In genomic region chr6:98047741-98048140, GRCm38 (mm10) we compare ENCODE assay signal across 25 mouse cellular contexts.
DNase-seq lines count a peak whose midpoint lies in the region; ATAC-seq and TF ChIP-seq lines count a peak whose summit lies in the region.
"Had no signal": no experiment of that assay in that cellular context is flagged by ENCODE, and none has a peak within 500 bp of the region (broad histone marks: within the 10 kb centered on the region; RNA-seq: fewer than 3 reads in every experiment).

No protein-coding gene starts in this region.

- TF ChIP-seq POLR2A in brain, embryonic 14.5 days (IDR thresholded peaks at IDR 0.05; ENCODE audit: borderline replicate concordance, extremely low read depth, insufficient read depth, insufficient read length, poor library complexity, severe bottlenecking): no peak

- no peak for TF ChIP-seq CTCF in brain, embryonic 14.5 days (IDR thresholded peaks at IDR 0.05; ENCODE audit: borderline replicate concordance, extremely low read depth, insufficient read depth, insufficient read length)
- TF ChIP-seq CTCF in hindbrain, postnatal 0 days (IDR thresholded peaks at IDR 0.05; ENCODE audit: low read depth): no peak

- H3K4me2 ChIP-seq in forebrain, embryonic 16.5 days (ENCODE audit: low read length): no peak overlapping the region
- H3K4me2 ChIP-seq in hindbrain, embryonic 11.5 days (replicated peaks; ENCODE audit: low read depth, low read length): no peak overlapping the region
- H3K4me2 ChIP-seq in hindbrain, embryonic 14.5 days (replicated peaks): no peak overlapping the region
- no peak overlapping the region for H3K4me2 ChIP-seq in hindbrain, postnatal 0 days (ENCODE audit: low read depth, low read length)
- H3K4me2 ChIP-seq: embryonic facial prominence, embryonic 12.5 days; kidney, embryonic 15.5 days; liver, embryonic 13.5 days; stomach, embryonic 15.5 days had no signal

- H3K9ac ChIP-seq in forebrain, embryonic 16.5 days (replicated peaks; ENCODE audit: low read depth, low read length): no peak overlapping the region
- no peak overlapping the region for H3K9ac ChIP-seq in hindbrain, embryonic 11.5 days (ENCODE audit: low read depth, low read length)
- no peak overlapping the region for H3K9ac ChIP-seq in hindbrain, embryonic 14.5 days
- no peak overlapping the region for H3K9ac ChIP-seq in hindbrain, postnatal 0 days (replicated peaks; ENCODE audit: low read length)
- H3K9ac ChIP-seq: embryonic facial prominence, embryonic 12.5 days; kidney, embryonic 15.5 days; liver, embryonic 13.5 days; stomach, embryonic 15.5 days had no signal

- H3K4me3 ChIP-seq in forebrain, embryonic 10.5 days: no peak overlapping the region
- H3K4me3 ChIP-seq in forebrain, embryonic 16.5 days (replicated peaks; ENCODE audit: low read length): no peak overlapping the region
- H3K4me3 ChIP-seq in hindbrain, embryonic 11.5 days (ENCODE audit: low read depth, low read length): no peak overlapping the region
- H3K4me3 ChIP-seq in hindbrain, embryonic 14.5 days (replicated peaks; ENCODE audit: low read length): no peak overlapping the region
- H3K4me3 ChIP-seq in hindbrain, postnatal 0 days (ENCODE audit: low read length): no peak overlapping the region
- H3K4me3 ChIP-seq: embryonic facial prominence, embryonic 12.5 days; erythroblast, embryonic 14.5 days; gastrocnemius, adult 2 months; heart, embryonic 10.5 days; kidney, embryonic 15.5 days; liver, embryonic 13.5 days; stomach, embryonic 15.5 days had no signal

- no peak for ATAC-seq in forebrain, embryonic 16.5 days
- no peak for ATAC-seq in hindbrain, embryonic 11.5 days (ENCODE audit: low FRiP score)
- no peak for ATAC-seq in hindbrain, embryonic 14.5 days (ENCODE audit: low FRiP score)
- no peak for ATAC-seq in hindbrain, postnatal 0 days
- ATAC-seq: CD4-positive, CD25-positive, alpha-beta regulatory T cell, adult 4 months; intestine, postnatal 0 days had no signal

- 73% methylated on average over 6 of the region's 6 CpGs for WGBS in forebrain, embryonic 10.5 days
- 49% methylated on average over 6 of the region's 6 CpGs for WGBS in forebrain, embryonic 16.5 days
- WGBS in hindbrain, embryonic 11.5 days: 59% methylated on average over 6 of the region's 6 CpGs
- 41% methylated on average over 6 of the region's 6 CpGs for WGBS in hindbrain, embryonic 14.5 days
- 38% methylated on average over 6 of the region's 6 CpGs for WGBS in hindbrain, postnatal 0 days

- no peaks in the 10 kb centered on the region for H3K27me3 ChIP-seq in forebrain, embryonic 10.5 days (ENCODE audit: poor library complexity, severe bottlenecking)
- no peaks in the 10 kb centered on the region for H3K27me3 ChIP-seq in forebrain, embryonic 16.5 days (replicated peaks; ENCODE audit: control insufficient read depth, insufficient read depth, low read length)
- H3K27me3 ChIP-seq in hindbrain, embryonic 11.5 days (ENCODE audit: control insufficient read depth, insufficient read depth, low read length): peaks cover 23% of the 10 kb centered on the region
- H3K27me3 ChIP-seq in hindbrain, embryonic 14.5 days (ENCODE audit: control insufficient read depth, insufficient read depth, low read length): peaks cover 25% of the 10 kb centered on the region
- H3K27me3 ChIP-seq in hindbrain, postnatal 0 days (ENCODE audit: insufficient read depth, low read length): no peaks in the 10 kb centered on the region
- H3K27me3 ChIP-seq: embryonic facial prominence, embryonic 12.5 days; kidney, embryonic 15.5 days; liver, embryonic 13.5 days; stomach, embryonic 15.5 days had no signal

- H3K4me1 ChIP-seq in forebrain, embryonic 10.5 days: peaks cover 39% of the 10 kb centered on the region
- peaks cover 15% of the 10 kb centered on the region for H3K4me1 ChIP-seq in forebrain, embryonic 16.5 days (replicated peaks; ENCODE audit: control insufficient read depth, insufficient read depth, low read length)
- H3K4me1 ChIP-seq in hindbrain, embryonic 11.5 days (replicated peaks; ENCODE audit: control insufficient read depth, insufficient read depth, low read length): peaks cover 6% of the 10 kb centered on the region; the same call in 1 of the 2 replicates
- H3K4me1 ChIP-seq in hindbrain, embryonic 14.5 days (replicated peaks; ENCODE audit: control insufficient read depth, insufficient read depth, low read length): peaks cover 12% of the 10 kb centered on the region
- H3K4me1 ChIP-seq in hindbrain, postnatal 0 days (ENCODE audit: insufficient read depth, low read length): no peaks in the 10 kb centered on the region; the same call in 1 of the 2 replicates
- H3K4me1 ChIP-seq: heart, embryonic 10.5 days; liver, embryonic 13.5 days had no signal

- no peaks in the 10 kb centered on the region for H3K9me3 ChIP-seq in forebrain, embryonic 10.5 days
- no peaks in the 10 kb centered on the region for H3K9me3 ChIP-seq in forebrain, embryonic 16.5 days (ENCODE audit: control insufficient read depth, low read length)
- H3K9me3 ChIP-seq in hindbrain, embryonic 11.5 days (ENCODE audit: control insufficient read depth, low read length): no peaks in the 10 kb centered on the region
- H3K9me3 ChIP-seq in hindbrain, embryonic 14.5 days (ENCODE audit: control insufficient read depth, low read length): no peaks in the 10 kb centered on the region
- H3K9me3 ChIP-seq in hindbrain, postnatal 0 days (ENCODE audit: low read length): no peaks in the 10 kb centered on the region
- H3K9me3 ChIP-seq: embryonic facial prominence, embryonic 12.5 days; heart, embryonic 10.5 days; kidney, embryonic 15.5 days; liver, embryonic 13.5 days; stomach, embryonic 15.5 days had no signal

- intact Hi-C loops in heart, postnatal 25 days (cut with DNase I): no loop called here

- no peaks in the 10 kb centered on the region for H3K36me3 ChIP-seq in forebrain, embryonic 10.5 days (replicated peaks)
- no peaks in the 10 kb centered on the region for H3K36me3 ChIP-seq in forebrain, embryonic 16.5 days (ENCODE audit: control insufficient read depth, insufficient read depth)
- no peaks in the 10 kb centered on the region for H3K36me3 ChIP-seq in hindbrain, embryonic 11.5 days (ENCODE audit: control insufficient read depth, insufficient read depth, low read length)
- no peaks in the 10 kb centered on the region for H3K36me3 ChIP-seq in hindbrain, embryonic 14.5 days (replicated peaks; ENCODE audit: control insufficient read depth, insufficient read depth)
- H3K36me3 ChIP-seq in hindbrain, postnatal 0 days (ENCODE audit: insufficient read depth, low read length): no peaks in the 10 kb centered on the region
- H3K36me3 ChIP-seq: embryonic facial prominence, embryonic 12.5 days; heart, embryonic 10.5 days; kidney, embryonic 15.5 days; liver, embryonic 13.5 days; stomach, embryonic 15.5 days had no signal

- no peak for DNase-seq in forebrain, embryonic 10.5 days (ENCODE audit: extremely low spot score, low spot score)
- no peak for DNase-seq in hindbrain, embryonic 11.5 days (ENCODE audit: low spot score)
- DNase-seq in hindbrain, embryonic 14.5 days (ENCODE audit: low spot score): no peak
- peak; percentile 63 for DNase-seq in brain, embryonic 14.5 days (ENCODE audit: low read depth)
- DNase-seq in hindbrain, postnatal 0 days (ENCODE audit: low spot score): peak; percentile 33
- no peak for DNase-seq in urinary bladder, postnatal 10 days (ENCODE audit: low spot score)
- DNase-seq in heart, postnatal 25 days (ENCODE audit: low spot score): no peak
- DNase-seq: adrenal gland, postnatal 14 days; cerebellum, adult 9-11 months; gastrocnemius, adult 2 months; kidney, postnatal 36 days; liver, embryonic 13.5 days; lung, adult 2 months; lung, postnatal 14 days; right cerebral cortex, adult 18-20 months; right cerebral cortex, postnatal 4 days; thymus, postnatal 25 days had no signal

- H3K27ac ChIP-seq in forebrain, embryonic 10.5 days: peak overlapping the region; percentile 48; the same call in 1 of the 2 replicates
- no peak overlapping the region for H3K27ac ChIP-seq in forebrain, embryonic 16.5 days (ENCODE audit: low read length)
- H3K27ac ChIP-seq in hindbrain, embryonic 11.5 days (ENCODE audit: low read depth, low read length): peak overlapping the region; percentile 24; the same call in 1 of the 2 replicates
- no peak overlapping the region for H3K27ac ChIP-seq in hindbrain, embryonic 14.5 days
- no peak overlapping the region for H3K27ac ChIP-seq in hindbrain, postnatal 0 days
- H3K27ac ChIP-seq: embryonic facial prominence, embryonic 12.5 days; gastrocnemius, adult 2 months; heart, embryonic 10.5 days; kidney, embryonic 15.5 days; liver, embryonic 13.5 days; stomach, embryonic 15.5 days had no signal

Comparison
In these comparisons a context has a peak if more than half of its experiments do, and no peak if none do; other contexts are left out.
1. DNase-seq: peak in brain, embryonic 14.5 days (single experiment) and hindbrain, postnatal 0 days (single experiment); none in forebrain, embryonic 10.5 days (single experiment), hindbrain, embryonic 11.5 days (single experiment), hindbrain, embryonic 14.5 days (single experiment), urinary bladder, postnatal 10 days (single experiment) and heart, postnatal 25 days (single experiment).
2. H3K27ac ChIP-seq: peak in forebrain, embryonic 10.5 days (single experiment) and hindbrain, embryonic 11.5 days (single experiment); none in forebrain, embryonic 16.5 days (single experiment), hindbrain, embryonic 14.5 days (single experiment) and hindbrain, postnatal 0 days (single experiment).